Mouse (Mus musculus) olfactory bulb, adult 2 months (tissue): ENCODE data around the gene Gdpd3.

ENCODE experiments used
- CTCF ChIP-seq: fragments of 200-500 bp; IDR thresholded peaks from 2 replicates; pipeline ENCODE4 v1.5.1; 2012; ENCODE audit warnings: low read depth, mild to moderate bottlenecking, low read length, moderate library complexity; ENCODE audit not compliant: insufficient read depth
- POLR2A ChIP-seq: fragments of 200-500 bp; IDR thresholded peaks from 2 replicates; pipeline ENCODE4 v1.6.1; 2012; ENCODE audit warnings: mild to moderate bottlenecking, low read depth, low read length, moderate library complexity; ENCODE audit not compliant: insufficient read depth

DNA sequence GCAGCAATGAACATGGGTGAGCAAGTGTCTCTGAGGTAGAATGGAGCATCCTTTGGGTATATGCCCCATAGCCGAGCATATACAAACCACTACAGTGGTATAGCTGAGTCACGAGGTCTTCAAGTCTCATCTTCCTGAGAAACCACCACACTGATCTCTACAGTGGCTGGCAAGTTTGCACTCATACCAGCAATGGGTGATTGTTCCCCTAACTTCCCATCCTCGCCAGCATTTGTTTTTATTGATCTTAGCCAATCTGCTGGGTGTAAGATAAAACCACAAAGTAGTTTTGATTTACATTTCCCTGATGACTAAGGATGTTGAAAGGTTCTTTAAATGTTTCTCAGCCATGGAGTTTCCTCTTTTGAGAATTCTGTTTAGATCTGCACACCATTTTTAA is 41.1 kb upstream of the Gdpd3 start:
- TF ChIP-seq CTCF (no peak), POLR2A (no peak)
